Mouse (Mus musculus) right cerebral cortex, adult 2 months (tissue): ENCODE measurements around the gene Nom1.

Source experiments
- DNase-seq, 2 experiments: peaks; one replicate each; pipeline ENCODE4 v3.0.0; 2021 to 2022; ENCODE audit warnings: low spot score in 2 of 2

Nom1 gene

GRCm38 (mm10) chr5:29470851-29471394, 36.5 kb downstream of the Nom1 start:
- DNase-seq = no peak

- no peak for DNase-seq
These were observed 36.9 kb downstream of the Nom1 start for GRCm38 (mm10) chr5:29471396-29471795.

GRCm38 (mm10) chr5:29471855-29472665, 37.6 kb downstream of the Nom1 start:
- no peak for DNase-seq

GRCm38 (mm10) chr5:29473551-29474245, 39.2 kb downstream of the Nom1 start:
- DNase-seq = no peak

- no peak for DNase-seq
These were observed 39.9 kb downstream of the Nom1 start for GRCm38 (mm10) chr5:29474246-29474960.

- no peak for DNase-seq
These were observed 40.6 kb downstream of the Nom1 start for GRCm38 (mm10) chr5:29475041-29475440.

GRCm38 (mm10) chr5:29475556-29475955, 41.1 kb downstream of the Nom1 start:
- DNase-seq = no peak

- no peak for DNase-seq
These were observed 41.6 kb downstream of the Nom1 start for GRCm38 (mm10) chr5:29476021-29476420.

- no peak for DNase-seq
These were observed 43.2 kb downstream of the Nom1 start for GRCm38 (mm10) chr5:29477474-29478207.

- no peak for DNase-seq
These were observed 44.0 kb downstream of the Nom1 start, which contains the start of gene Mnx1 for GRCm38 (mm10) chr5:29478208-29479197. Mnx1 (minus strand) TSS chr5:29478470.

GRCm38 (mm10) chr5:29479198-29479593, 44.7 kb downstream of the Nom1 start:
- no peak for DNase-seq

- DNase-seq = no peak
These were observed 49.3 kb downstream of the Nom1 start for GRCm38 (mm10) chr5:29483801-29484200.

- DNase-seq = no peak
These were observed 50.8 kb downstream of the Nom1 start for GRCm38 (mm10) chr5:29484965-29485940.

- no peak for DNase-seq
These were observed 51.5 kb downstream of the Nom1 start for GRCm38 (mm10) chr5:29485941-29486320.

- no peak for DNase-seq
These were observed 52.9 kb downstream of the Nom1 start for GRCm38 (mm10) chr5:29487321-29487720.

GRCm38 (mm10) chr5:29507013-29507412, 72.5 kb downstream of the Nom1 start:
- no peak for DNase-seq
